Mouse (Mus musculus) embryo, embryonic 9.5 days (tissue): ENCODE measurements around the gene Dctpp1.
A peak's percentile ranks its signal among the peaks of the same experiment; 100 is the strongest.
"Not testable (repeated sequence)": the region's sequence is repeated elsewhere in the genome, so short reads cannot be mapped to it uniquely, and the experiment has no call there.

Experiments used
- DNase-seq: peaks from one replicate; pipeline ENCODE4 v3.0.0-alpha.2; 2017; ENCODE audit errors: extremely low spot score

The Dctpp1 gene

GRCm38 (mm10) chr7:127270256-127270655 lies 9.7 kb upstream of the Dctpp1 start:
- no peak for DNase-seq

GRCm38 (mm10) chr7:127263526-127263925 lies 3.0 kb upstream of the Dctpp1 start:
- DNase-seq, result no peak

GRCm38 (mm10) chr7:127262218-127262961 lies 1.9 kb upstream of the Dctpp1 start:
- no peak for DNase-seq

- no peak for DNase-seq
These were observed 1.2 kb downstream of the Dctpp1 start for GRCm38 (mm10) chr7:127259186-127259905.

- DNase-seq, result no peak
These were observed 4.0 kb downstream of the Dctpp1 start for GRCm38 (mm10) chr7:127256518-127256917.

- no peak for DNase-seq
These were observed 4.5 kb downstream of the Dctpp1 start for GRCm38 (mm10) chr7:127255965-127256364.

- DNase-seq, result no peak
These were observed 5.5 kb downstream of the Dctpp1 start for GRCm38 (mm10) chr7:127255008-127255407.

GRCm38 (mm10) chr7:127253821-127254769 lies 6.4 kb downstream of the Dctpp1 start:
- DNase-seq, result peak; percentile 91

GRCm38 (mm10) chr7:127253341-127253740 lies 7.2 kb downstream of the Dctpp1 start:
- no peak for DNase-seq

- DNase-seq, result no peak
These were observed 8.1 kb downstream of the Dctpp1 start for GRCm38 (mm10) chr7:127252414-127252813.

GRCm38 (mm10) chr7:127250511-127250910 lies 10.0 kb downstream of the Dctpp1 start:
- DNase-seq, result not testable (repeated sequence)

GRCm38 (mm10) chr7:127244658-127245510 lies 15.6 kb downstream of the Dctpp1 start:
- no peak for DNase-seq

- peak; percentile 96 for DNase-seq
These were observed 16.4 kb downstream of the Dctpp1 start, which contains the start of gene Zfp771 for GRCm38 (mm10) chr7:127243870-127244657. Gene Zfp771, plus strand, starts transcription at chr7:127244274.

- no peak for DNase-seq
These were observed 17.1 kb downstream of the Dctpp1 start for GRCm38 (mm10) chr7:127243361-127243867.

- no peak for DNase-seq
These were observed 25.7 kb downstream of the Dctpp1 start for GRCm38 (mm10) chr7:127234777-127235176.

- no peak for DNase-seq
These were observed 26.7 kb downstream of the Dctpp1 start for GRCm38 (mm10) chr7:127233765-127234164.

GRCm38 (mm10) chr7:127233368-127233749 lies 27.1 kb downstream of the Dctpp1 start:
- DNase-seq, result no peak

GRCm38 (mm10) chr7:127232622-127233367 lies 27.7 kb downstream of the Dctpp1 start, which contains the start of the genes Zfp553 and Sept1:
Gene Zfp553, plus strand, starts transcription at chr7:127233061.
Gene Sept1, minus strand, starts transcription at chr7:127233130.
- peak; percentile 94 for DNase-seq
